Mouse (Mus musculus): ENCODE data around the gene Gm3776. TPM values are rescaled to one million over a fixed set of nuclear protein-coding genes. Genes with fewer than 3 reads are reported as not detected.
A peak's percentile ranks its signal among the peaks of the same experiment; 100 is the strongest.
"Not testable (repeated sequence)": the region's sequence is repeated elsewhere in the genome, so short reads cannot be mapped to it uniquely, and the experiment has no call there.

The Gm3776 gene
- total RNA-seq, 2 experiments from 2014 or later, result not detected

DNA sequence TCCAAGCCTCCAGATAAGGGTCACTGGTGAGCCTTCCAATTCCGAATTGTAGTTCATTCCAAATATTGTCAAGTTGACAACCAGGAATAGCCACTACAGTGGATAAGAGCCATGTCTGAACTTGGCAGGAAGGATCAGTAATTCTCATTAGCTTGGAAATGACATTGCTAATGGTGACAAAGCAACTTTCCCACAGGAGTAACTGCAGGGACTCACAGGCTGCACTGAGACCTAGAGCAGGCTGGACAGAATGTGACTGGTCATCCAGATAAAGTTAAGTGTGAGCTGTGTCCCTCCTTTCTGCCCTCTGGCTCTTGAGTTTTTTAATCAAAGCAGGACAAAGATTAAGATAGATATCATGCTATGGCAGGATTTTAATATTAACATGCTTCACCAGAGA lies 32.1 kb downstream of the Gm3776 start:
- DNase-seq (ENCODE audit: low spot score in 2 of 2); intact Hi-C loops (cut with DNase I): not testable (repeated sequence)

DNA sequence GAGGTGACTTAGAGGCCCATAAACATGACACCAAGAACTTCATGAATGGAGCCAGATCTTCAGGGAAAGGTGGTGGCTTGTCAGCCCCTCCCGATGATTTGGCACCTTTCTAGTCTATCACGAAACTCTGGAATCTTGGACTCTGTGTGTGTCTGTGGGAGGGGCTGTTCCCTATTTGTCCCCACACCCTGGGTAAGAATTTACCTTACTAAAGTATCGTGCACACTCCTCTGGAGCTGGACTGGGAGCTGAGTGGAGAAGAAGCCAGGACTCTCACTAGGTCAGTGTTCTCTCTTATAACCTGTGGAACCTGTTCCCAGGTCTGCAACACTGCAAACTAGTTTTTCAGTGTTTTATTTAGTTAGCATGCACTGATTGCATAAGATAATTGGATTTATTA lies 32.8 kb downstream of the Gm3776 start, which contains the start of gene Gm10639:
TSS of gene Gm10639 (plus strand) at position 201 of the 400 bp plus-strand sequence.
- DNase-seq (ENCODE audit: low spot score in 2 of 2), result not testable (repeated sequence)
- intact Hi-C loops (cut with DNase I), result loop anchor here (10.0 kb wide), 1 partner anchor 55 kb away; no protein-coding TSS in a partner anchor

DNA sequence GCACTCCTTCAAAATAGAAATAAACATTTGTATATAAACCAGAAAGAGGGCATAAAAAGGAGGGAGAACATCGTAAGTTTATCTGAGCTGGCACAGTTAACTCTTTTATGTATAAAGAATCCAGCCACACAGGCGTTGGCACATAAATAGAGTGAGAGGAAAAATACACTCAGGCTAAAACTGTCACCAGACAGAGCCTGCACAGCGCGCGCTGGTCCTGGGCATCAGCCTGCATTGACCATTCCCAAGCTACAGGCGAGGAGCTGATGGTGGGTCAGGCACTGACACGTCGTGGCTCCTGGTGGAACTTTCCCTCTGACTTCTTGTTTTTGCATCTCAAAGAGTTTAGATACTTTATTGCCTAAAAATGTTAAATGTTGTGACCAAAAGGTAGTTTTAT lies 35.5 kb downstream of the Gm3776 start:
- intact Hi-C loops (cut with DNase I), result loop anchor here (10.0 kb wide), 1 partner anchor 52 kb away; no protein-coding TSS in a partner anchor
- DNase-seq (ENCODE audit: low spot score in 2 of 2), result not testable (repeated sequence)

DNA sequence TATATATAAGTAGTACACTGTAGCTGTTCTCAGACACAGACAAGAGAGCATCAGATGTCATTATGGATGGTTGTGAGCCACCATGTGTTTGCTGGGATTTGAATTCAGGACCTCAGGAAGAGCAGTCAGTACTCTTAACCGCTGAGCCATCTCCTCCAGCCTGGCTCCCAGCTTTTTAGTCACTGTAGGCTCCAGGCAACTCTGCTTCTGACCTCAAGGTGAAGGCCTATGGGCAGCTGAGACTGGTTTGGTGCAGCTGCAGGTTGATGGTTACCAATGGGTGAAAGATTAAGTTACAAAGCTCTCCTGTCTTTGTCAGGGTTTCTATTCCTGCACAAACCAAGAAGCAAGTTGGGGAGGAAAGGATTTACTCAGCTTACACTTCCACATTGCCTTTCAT lies 36.8 kb downstream of the Gm3776 start:
- intact Hi-C loops (cut with DNase I), result loop anchor here (10.0 kb wide), 1 partner anchor 51 kb away; no protein-coding TSS in a partner anchor
- DNase-seq (ENCODE audit: low spot score in 2 of 2), result not testable (repeated sequence)

DNA sequence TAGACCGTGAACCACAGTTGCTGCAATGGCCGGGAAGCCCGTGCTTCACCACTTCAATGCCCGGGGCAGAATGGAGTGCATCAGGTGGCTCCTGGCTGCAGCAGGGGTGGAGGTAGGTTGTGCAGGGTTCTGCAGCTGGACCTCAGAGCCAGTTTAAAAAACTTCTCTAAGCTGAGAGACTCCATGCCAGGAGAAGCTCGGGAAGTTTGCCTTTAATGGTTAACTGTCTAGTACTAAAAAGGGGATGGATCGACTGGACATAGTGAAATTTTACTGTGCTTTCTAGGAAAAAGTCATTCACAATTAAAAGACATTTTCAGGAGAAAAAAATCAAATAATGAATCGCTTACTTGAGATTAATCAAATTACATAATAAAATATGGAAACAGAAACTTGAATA lies 37.9 kb downstream of the Gm3776 start:
- intact Hi-C loops (cut with DNase I), result loop anchor here (10.0 kb wide), 1 partner anchor 50 kb away; no protein-coding TSS in a partner anchor
- not testable (repeated sequence) for DNase-seq (ENCODE audit: low spot score in 2 of 2)

DNA sequence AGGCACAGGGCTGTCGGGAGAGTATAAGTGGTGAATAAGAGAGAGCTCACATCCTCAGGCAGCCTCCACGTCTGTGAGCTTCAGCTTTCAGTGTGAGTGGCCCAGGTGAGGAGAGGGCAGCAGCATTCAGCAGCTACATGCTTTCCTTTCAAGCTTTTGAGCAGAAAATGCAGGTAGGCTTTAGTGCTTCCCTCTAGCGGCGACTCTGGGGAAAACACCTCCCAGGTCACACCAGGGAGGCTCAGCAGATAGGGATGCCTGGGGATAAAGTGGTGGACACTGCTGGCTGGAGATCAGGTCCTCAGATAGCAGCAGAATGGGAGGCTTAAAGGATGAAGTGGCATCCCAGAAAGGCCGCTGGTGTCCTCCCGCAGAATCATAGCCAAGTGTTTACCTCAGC lies 39.2 kb downstream of the Gm3776 start:
- intact Hi-C loops (cut with DNase I), result loop anchor here (10.0 kb wide), 1 partner anchor 49 kb away; no protein-coding TSS in a partner anchor
- peak; percentile 10 to 48 for DNase-seq (ENCODE audit: low spot score in 2 of 2)

DNA sequence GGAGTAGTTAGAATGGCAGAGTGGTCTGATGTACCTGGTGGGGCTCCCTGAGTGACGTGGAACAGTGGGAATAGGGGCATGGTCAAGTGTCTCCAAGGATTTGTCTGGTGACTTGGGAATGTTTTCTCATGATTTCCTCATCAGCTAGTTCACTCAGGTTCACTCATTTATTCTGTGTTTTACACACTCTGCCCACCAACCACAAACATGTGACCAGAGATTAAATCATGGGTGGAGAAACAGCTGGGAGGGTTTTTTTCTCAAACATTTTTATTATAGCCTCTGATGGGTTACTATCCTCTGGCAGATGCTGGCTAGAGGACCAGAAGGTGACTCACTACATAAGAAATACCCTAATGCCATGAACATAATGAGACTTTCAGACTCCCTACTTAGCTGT lies 41.3 kb downstream of the Gm3776 start:
- no peak for DNase-seq (ENCODE audit: low spot score in 2 of 2)
- intact Hi-C loops (cut with DNase I), result loop anchor here (10.0 kb wide), 1 partner anchor 47 kb away; no protein-coding TSS in a partner anchor

DNA sequence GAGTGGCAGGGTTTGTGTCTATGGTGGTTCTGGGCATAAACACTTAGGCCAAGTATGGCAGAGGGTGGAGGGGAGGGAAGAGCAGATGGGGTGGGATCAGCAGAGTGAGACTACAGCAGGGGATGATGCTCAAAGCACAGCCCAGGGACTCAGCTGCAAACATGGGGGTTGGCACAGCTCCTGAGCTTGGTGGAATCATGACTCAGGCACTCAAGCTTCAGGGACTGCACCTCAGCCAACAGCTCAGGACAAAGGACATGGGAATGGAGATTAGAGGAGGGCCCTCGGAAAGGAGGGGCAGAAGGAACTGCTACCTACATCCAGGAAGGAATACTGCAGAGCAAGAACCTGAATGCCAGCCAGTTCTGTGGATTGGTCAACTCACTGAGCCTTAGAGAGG lies 42.2 kb downstream of the Gm3776 start:
- DNase-seq (ENCODE audit: low spot score in 2 of 2), result not testable (repeated sequence)
- intact Hi-C loops (cut with DNase I), result loop anchor here (10.0 kb wide), 1 partner anchor 46 kb away; no protein-coding TSS in a partner anchor

DNA sequence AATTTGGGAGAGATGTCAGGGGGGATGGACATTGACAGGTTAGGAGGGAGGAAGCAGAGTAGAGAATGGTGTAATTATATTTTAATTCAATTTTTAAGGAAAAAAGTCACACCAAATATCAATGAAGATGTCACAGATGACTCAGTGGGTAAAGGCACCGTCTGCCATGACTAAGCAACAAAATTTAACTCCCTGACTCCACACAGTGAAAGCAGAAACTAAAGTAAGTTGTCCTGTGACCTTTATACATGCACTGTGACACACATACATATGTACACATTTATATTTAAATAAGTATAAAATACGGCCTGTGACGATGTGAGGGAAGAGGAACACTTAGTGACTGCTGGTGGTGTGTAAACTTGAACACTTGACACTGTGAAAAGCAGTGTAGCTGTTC lies 51.2 kb downstream of the Gm3776 start:
- intact Hi-C loops (cut with DNase I); DNase-seq (ENCODE audit: low spot score in 2 of 2): not testable (repeated sequence)

DNA sequence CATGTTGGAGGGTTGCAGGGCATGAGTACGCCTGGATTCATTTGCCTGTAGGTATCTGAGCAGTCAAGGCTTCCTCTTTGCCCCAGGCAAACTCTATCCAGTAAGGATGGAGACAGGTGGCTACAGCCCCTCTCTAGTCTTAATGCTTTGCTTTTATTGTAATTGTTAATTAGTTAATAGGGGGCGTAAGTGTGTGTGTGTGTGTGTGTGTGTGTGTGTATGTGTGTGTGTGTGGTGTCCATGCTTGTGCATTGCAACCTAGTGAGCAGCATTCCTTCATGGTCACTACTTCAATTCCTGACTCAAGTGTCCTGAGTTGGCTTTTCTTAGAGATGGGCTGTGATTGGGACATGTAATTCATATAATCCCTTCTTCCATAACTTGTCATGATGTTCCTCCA lies 57.8 kb downstream of the Gm3776 start, which contains the start of gene Omt2a:
TSS of gene Omt2a (minus strand) at position 101 of the 400 bp plus-strand sequence.
- DNase-seq (ENCODE audit: low spot score in 2 of 2), result no peak
- intact Hi-C loops (cut with DNase I), result no loop called here

Other genes starting within 250 kb of the Gm3776 start
- not detected for gene Gcm1, start 205.2 kb upstream of the Gm3776 start, total RNA-seq (2021)
- 100 to 1,000 TPM; 112 to 125 TPM for gene Fbxo9, start 148.1 kb upstream of the Gm3776 start, total RNA-seq (2021)
- 10 to 100 TPM; 18.7 to 19.8 TPM for gene Ick, start 147.9 kb upstream of the Gm3776 start, total RNA-seq (2021)
- gene Gsta4, start 74.4 kb upstream of the Gm3776 start, total RNA-seq (2021), result 10 to 100 TPM; 34.1 to 36.3 TPM
- gene Gsta1, start 26.5 kb upstream of the Gm3776 start, total RNA-seq (2021), result not detected
- gene Gm10639, start 32.8 kb downstream of the Gm3776 start, total RNA-seq (2021), result not detected
- not detected for gene Omt2a, start 57.7 kb downstream of the Gm3776 start, total RNA-seq (2021)
- gene Omt2b, start 70.5 kb downstream of the Gm3776 start, total RNA-seq (2021), result not detected
- under 1 TPM in 1 of 2 experiments, not detected in 1; 0.43 TPM for gene Gsta2, start 98.7 kb downstream of the Gm3776 start, total RNA-seq (2021)
- gene Dppa5a, start 111.0 kb downstream of the Gm3776 start, total RNA-seq (2021), result not detected
- under 1 TPM in 1 of 2 experiments, not detected in 1; 0.16 TPM for gene Ooep, start 121.6 kb downstream of the Gm3776 start, total RNA-seq (2021)
- under 1 TPM in 1 of 2 experiments, not detected in 1; 0.14 TPM for gene Ddx43, start 138.6 kb downstream of the Gm3776 start, total RNA-seq (2021)
- gene Cgas, start 186.1 kb downstream of the Gm3776 start, total RNA-seq (2021), result under 1 TPM; 0.48 to 0.53 TPM
- 10 to 100 TPM; 26.0 to 29.5 TPM for gene Mto1, start 191.1 kb downstream of the Gm3776 start, total RNA-seq (2021)
- under 1 TPM; 0.66 to 0.73 TPM for gene Gm17324, start 191.7 kb downstream of the Gm3776 start, total RNA-seq (2021)
- gene Eef1a1, start 232.0 kb downstream of the Gm3776 start, total RNA-seq (2021), result 1,000 to 10,000 TPM; 2,219 to 2,332 TPM